In genomic region chr14:99894708-99895383, GRCm38 (mm10) we compare ENCODE assay signal across 9 mouse cellular contexts.
A peak's percentile ranks its signal among the peaks of the same experiment; 100 is the strongest.
DNase-seq lines count a peak whose midpoint lies in the region; ATAC-seq and TF ChIP-seq lines count a peak whose summit lies in the region.
"Had no signal": no experiment of that assay in that cellular context is flagged by ENCODE, and none has a peak within 500 bp of the region (broad histone marks: within the 10 kb centered on the region; RNA-seq: fewer than 3 reads in every experiment).

No protein-coding gene starts in this region.

- no peak overlapping the region for H3K4me3 ChIP-seq in ES-Bruce4 (ENCODE audit: low read depth, low read length)
- no peak overlapping the region for H3K4me3 ChIP-seq in bone marrow, adult 2 months (replicated peaks; ENCODE audit: control insufficient read depth, low read depth, low read length)
- no peak overlapping the region for H3K4me3 ChIP-seq in embryonic facial prominence, embryonic 15.5 days (replicated peaks)
- H3K4me3 ChIP-seq in liver, embryonic 13.5 days (replicated peaks) = no peak overlapping the region
- no peak overlapping the region for H3K4me3 ChIP-seq in neural tube, embryonic 14.5 days (ENCODE audit: low read depth, low read length)
- H3K4me3 ChIP-seq: limb, embryonic 12.5 days had no signal

- H3K36me3 ChIP-seq in ES-Bruce4 (ENCODE audit: control insufficient read depth, insufficient read depth, low read length, poor library complexity, severe bottlenecking) = no peaks in the 10 kb centered on the region
- no peaks in the 10 kb centered on the region for H3K36me3 ChIP-seq in embryonic facial prominence, embryonic 15.5 days
- no peaks in the 10 kb centered on the region for H3K36me3 ChIP-seq in liver, embryonic 13.5 days
- H3K36me3 ChIP-seq in neural tube, embryonic 14.5 days (ENCODE audit: control insufficient read depth, insufficient read depth, low read length) = no peaks in the 10 kb centered on the region

- TF ChIP-seq POLR2A in ES-Bruce4 (IDR thresholded peaks at IDR 0.05; ENCODE audit: insufficient read depth, low read length) = no peak
- no peak for TF ChIP-seq POLR2A in bone marrow, adult 2 months (IDR thresholded peaks at IDR 0.05; ENCODE audit: borderline replicate concordance, control insufficient read depth, low read depth, low read length)

- intact Hi-C loops in heart, postnatal 10 days (cut with DNase I) = loop anchor here (1.0 to 5.0 kb wide), 2 partner anchors 598 to 753 kb away; partner anchors contain the start of gene Klf5

- peak; percentile 73; the same call in 1 of the 2 replicates for ATAC-seq in embryonic facial prominence, embryonic 15.5 days (ENCODE audit: insufficient number of reproducible peaks, low FRiP score, low TSS enrichment, low read depth)
- ATAC-seq in liver, embryonic 13.5 days (ENCODE audit: low read depth) = no peak
- peak; percentile 82 for ATAC-seq in neural tube, embryonic 14.5 days (ENCODE audit: low read depth)

- H3K27ac ChIP-seq in ES-Bruce4 (ENCODE audit: insufficient read depth, low read length) = no peak overlapping the region
- no peak overlapping the region for H3K27ac ChIP-seq in bone marrow, adult 2 months (ENCODE audit: control insufficient read depth, insufficient read depth, low read depth, low read length, poor library complexity)
- H3K27ac ChIP-seq in embryonic facial prominence, embryonic 15.5 days (replicated peaks) = no peak overlapping the region
- H3K27ac ChIP-seq in liver, embryonic 13.5 days = no peak overlapping the region
- no peak overlapping the region for H3K27ac ChIP-seq in neural tube, embryonic 14.5 days (ENCODE audit: low read depth, low read length)
- H3K27ac ChIP-seq: limb, embryonic 12.5 days had no signal

- no peak for TF ChIP-seq EP300 in ES-Bruce4 (IDR thresholded peaks at IDR 0.05; ENCODE audit: insufficient read depth, low read depth, low read length)

- peak; percentile 66 to 77 for DNase-seq in heart, postnatal 10 days
- DNase-seq in kidney, postnatal 25 days = peak; percentile 57 to 83
- peak; percentile 15 for DNase-seq in liver, embryonic 13.5 days
- DNase-seq in thymus, postnatal 14 days = peak; percentile 37

- TF ChIP-seq CTCF in ES-Bruce4 (IDR thresholded peaks at IDR 0.05; ENCODE audit: low read depth, low read length) = peak; percentile 38
- peak; percentile 51 for TF ChIP-seq CTCF in bone marrow, adult 2 months (IDR thresholded peaks at IDR 0.05; ENCODE audit: control insufficient read depth, insufficient read depth, low read length)

- H3K27me3 ChIP-seq in ES-Bruce4 (ENCODE audit: control insufficient read depth, insufficient read depth, low read length, poor library complexity, severe bottlenecking) = no peaks in the 10 kb centered on the region
- no peaks in the 10 kb centered on the region for H3K27me3 ChIP-seq in embryonic facial prominence, embryonic 15.5 days
- no peaks in the 10 kb centered on the region for H3K27me3 ChIP-seq in liver, embryonic 13.5 days
- H3K27me3 ChIP-seq in neural tube, embryonic 14.5 days (ENCODE audit: control insufficient read depth, insufficient read depth, low read length) = no peaks in the 10 kb centered on the region
- H3K27me3 ChIP-seq: limb, embryonic 12.5 days had no signal

- WGBS in bone marrow, adult 2 months = 15% methylated on average over 7 of the region's 7 CpGs
- WGBS in embryonic facial prominence, embryonic 15.5 days = 14% methylated on average over 7 of the region's 7 CpGs
- 13% methylated on average over 7 of the region's 7 CpGs for WGBS in liver, embryonic 13.5 days (ENCODE audit: insufficient replicate concordance)
- WGBS in neural tube, embryonic 14.5 days = 19% methylated on average over 7 of the region's 7 CpGs

- H3K9ac ChIP-seq in ES-Bruce4 (ENCODE audit: low read depth, poor library complexity, severe bottlenecking) = no peak overlapping the region
- H3K9ac ChIP-seq in embryonic facial prominence, embryonic 15.5 days = no peak overlapping the region
- no peak overlapping the region for H3K9ac ChIP-seq in liver, embryonic 13.5 days
- H3K9ac ChIP-seq in neural tube, embryonic 14.5 days (replicated peaks; ENCODE audit: low read depth, low read length) = no peak overlapping the region
- H3K9ac ChIP-seq: limb, embryonic 12.5 days had no signal

- H3K4me1 ChIP-seq in ES-Bruce4 (ENCODE audit: control insufficient read depth, insufficient read depth, low read length) = no peaks in the 10 kb centered on the region
- no peaks in the 10 kb centered on the region; the same call in 1 of the 2 replicates for H3K4me1 ChIP-seq in bone marrow, adult 2 months (ENCODE audit: control insufficient read depth, insufficient read depth, low read length)
- H3K4me1 ChIP-seq in embryonic facial prominence, embryonic 15.5 days = no peaks in the 10 kb centered on the region
- H3K4me1 ChIP-seq in liver, embryonic 13.5 days (replicated peaks) = no peaks in the 10 kb centered on the region
- no peaks in the 10 kb centered on the region for H3K4me1 ChIP-seq in neural tube, embryonic 14.5 days (ENCODE audit: control insufficient read depth, insufficient read depth, low read length)
- H3K4me1 ChIP-seq: limb, embryonic 12.5 days had no signal

- no peaks in the 10 kb centered on the region for H3K9me3 ChIP-seq in ES-Bruce4 (replicated peaks; ENCODE audit: control insufficient read depth, insufficient read depth, low read length, poor library complexity, severe bottlenecking)
- no peaks in the 10 kb centered on the region for H3K9me3 ChIP-seq in embryonic facial prominence, embryonic 15.5 days (replicated peaks)
- H3K9me3 ChIP-seq in liver, embryonic 13.5 days (replicated peaks) = no peaks in the 10 kb centered on the region
- H3K9me3 ChIP-seq in neural tube, embryonic 14.5 days (ENCODE audit: control insufficient read depth, low read length) = no peaks in the 10 kb centered on the region
- H3K9me3 ChIP-seq: limb, embryonic 12.5 days had no signal

- no peak overlapping the region for H3K4me2 ChIP-seq in embryonic facial prominence, embryonic 15.5 days (replicated peaks)
- no peak overlapping the region for H3K4me2 ChIP-seq in liver, embryonic 13.5 days
- no peak overlapping the region for H3K4me2 ChIP-seq in neural tube, embryonic 14.5 days (ENCODE audit: low read depth, low read length)
- H3K4me2 ChIP-seq: limb, embryonic 12.5 days had no signal

Comparison
In these comparisons a context has a peak if more than half of its experiments do, and no peak if none do; other contexts are left out.
1. DNase-seq: peak in every context shown above with its lines; median percentile 72 in heart, postnatal 10 days; 70 in kidney, postnatal 25 days; 37 in thymus, postnatal 14 days; 15 in liver, embryonic 13.5 days.